Mouse (Mus musculus) testis, postnatal 10 days (tissue): ENCODE measurements around the gene Gm20388.

ENCODE experiments used
- DNase-seq: peaks from one replicate; pipeline ENCODE4 v3.0.0; 2021; ENCODE audit warnings: low spot score

Gene Gm20388

GRCm38 (mm10) chr8:124301512-124301911 is 4390.9 kb downstream of the Gm20388 start:
- no peak for DNase-seq

GRCm38 (mm10) chr8:124301935-124302555 is 4391.4 kb downstream of the Gm20388 start:
- DNase-seq: no peak

GRCm38 (mm10) chr8:124303211-124303902 is 4392.7 kb downstream of the Gm20388 start:
- no peak for DNase-seq

GRCm38 (mm10) chr8:124304141-124304540 is 4393.5 kb downstream of the Gm20388 start:
- DNase-seq: no peak

GRCm38 (mm10) chr8:124306574-124306973 is 4395.9 kb downstream of the Gm20388 start:
- DNase-seq: no peak

GRCm38 (mm10) chr8:124307700-124308099 is 4397.1 kb downstream of the Gm20388 start:
- no peak for DNase-seq

- no peak for DNase-seq
Measured at GRCm38 (mm10) chr8:124310509-124310908, 4399.9 kb downstream of the Gm20388 start.

- no peak for DNase-seq
Measured at GRCm38 (mm10) chr8:124311111-124311510, 4400.5 kb downstream of the Gm20388 start.

GRCm38 (mm10) chr8:124311723-124312122 is 4401.1 kb downstream of the Gm20388 start:
- no peak for DNase-seq

- no peak for DNase-seq
Measured at GRCm38 (mm10) chr8:124312228-124312627, 4401.6 kb downstream of the Gm20388 start.

GRCm38 (mm10) chr8:124314803-124315202 is 4404.2 kb downstream of the Gm20388 start:
- peak; percentile 60 for DNase-seq

GRCm38 (mm10) chr8:124316466-124317136 is 4406.0 kb downstream of the Gm20388 start:
- peak; percentile 81 for DNase-seq

GRCm38 (mm10) chr8:124317191-124317682 is 4406.6 kb downstream of the Gm20388 start:
- no peak for DNase-seq

GRCm38 (mm10) chr8:124317821-124318220 is 4407.2 kb downstream of the Gm20388 start:
- no peak for DNase-seq

- DNase-seq: peak; percentile 58
Measured at GRCm38 (mm10) chr8:124318612-124319315, 4408.1 kb downstream of the Gm20388 start.

- DNase-seq: no peak
Measured at GRCm38 (mm10) chr8:124319316-124319652, 4408.6 kb downstream of the Gm20388 start.

GRCm38 (mm10) chr8:124321227-124321840 is 4410.7 kb downstream of the Gm20388 start:
- DNase-seq: no peak

GRCm38 (mm10) chr8:124323356-124323755 is 4412.7 kb downstream of the Gm20388 start:
- DNase-seq: no peak

GRCm38 (mm10) chr8:124328259-124328658 is 4417.6 kb downstream of the Gm20388 start:
- no peak for DNase-seq

- no peak for DNase-seq
Measured at GRCm38 (mm10) chr8:124329690-124330089, 4419.0 kb downstream of the Gm20388 start.

- no peak for DNase-seq
Measured at GRCm38 (mm10) chr8:124330433-124330832, 4419.8 kb downstream of the Gm20388 start.

- no peak for DNase-seq
Measured at GRCm38 (mm10) chr8:124331094-124331493, 4420.5 kb downstream of the Gm20388 start.
